Mouse (Mus musculus) midbrain, embryonic 10.5 days (tissue): ENCODE results near the gene Grap. TPM values are rescaled to one million over a fixed set of nuclear protein-coding genes. Genes with fewer than 3 reads are reported as not detected.

ENCODE experiments used
- DNase-seq: peaks from one replicate; pipeline ENCODE4 v3.0.0-alpha.2; 2017; ENCODE audit warnings: low spot score
- H3K27ac ChIP-seq: fragments of 300-500 bp; sonication (generic); replicated peaks from 2 replicates; pipeline ENCODE4 v1.5.1; 2016; ENCODE audit warnings: mild to moderate bottlenecking
- H3K27me3 ChIP-seq: fragments of 300-500 bp; sonication (generic); 2 replicates; pipeline ENCODE4 v1.6.1; 2016; ENCODE audit warnings: low read depth, mild to moderate bottlenecking; ENCODE audit not compliant: poor library complexity, severe bottlenecking
- H3K36me3 ChIP-seq: fragments of 300-500 bp; sonication (generic); 2 replicates; pipeline ENCODE4 v1.6.1; 2016; ENCODE audit warnings: mild to moderate bottlenecking, moderate library complexity
- H3K4me1 ChIP-seq: fragments of 300-500 bp; sonication (generic); 2 replicates; pipeline ENCODE4 v1.6.1; 2016
- H3K4me3 ChIP-seq: fragments of 300-500 bp; sonication (generic); 2 replicates; pipeline ENCODE4 v1.5.1; 2016; ENCODE audit warnings: mild to moderate bottlenecking, moderate library complexity
- H3K9me3 ChIP-seq: fragments of 300-500 bp; sonication (generic); replicated peaks from 2 replicates; pipeline ENCODE4 v1.6.1; 2016; ENCODE audit warnings: mild to moderate bottlenecking
- WGBS: fragments of 180-500 bp; shearing (Covaris S2); methylation state at CpG from one replicate; pipeline ENCODE4 v1.1.7; 2016; 5-methylcytosine and 5-hydroxymethylcytosine counted together
- polyA plus RNA-seq: library from polyadenylated mRNA; unstranded; fragments of >200 nt; fragmentation: Nextera tagmentation; extraction: Ambion mirVana; gene quantifications from 2 replicates; pipeline ENCODE4 v1.2.1, GENCODE M21; 2016

The Grap gene
- polyA plus RNA-seq, 1 experiment from 2014 or later, result 8.2 TPM

DNA sequence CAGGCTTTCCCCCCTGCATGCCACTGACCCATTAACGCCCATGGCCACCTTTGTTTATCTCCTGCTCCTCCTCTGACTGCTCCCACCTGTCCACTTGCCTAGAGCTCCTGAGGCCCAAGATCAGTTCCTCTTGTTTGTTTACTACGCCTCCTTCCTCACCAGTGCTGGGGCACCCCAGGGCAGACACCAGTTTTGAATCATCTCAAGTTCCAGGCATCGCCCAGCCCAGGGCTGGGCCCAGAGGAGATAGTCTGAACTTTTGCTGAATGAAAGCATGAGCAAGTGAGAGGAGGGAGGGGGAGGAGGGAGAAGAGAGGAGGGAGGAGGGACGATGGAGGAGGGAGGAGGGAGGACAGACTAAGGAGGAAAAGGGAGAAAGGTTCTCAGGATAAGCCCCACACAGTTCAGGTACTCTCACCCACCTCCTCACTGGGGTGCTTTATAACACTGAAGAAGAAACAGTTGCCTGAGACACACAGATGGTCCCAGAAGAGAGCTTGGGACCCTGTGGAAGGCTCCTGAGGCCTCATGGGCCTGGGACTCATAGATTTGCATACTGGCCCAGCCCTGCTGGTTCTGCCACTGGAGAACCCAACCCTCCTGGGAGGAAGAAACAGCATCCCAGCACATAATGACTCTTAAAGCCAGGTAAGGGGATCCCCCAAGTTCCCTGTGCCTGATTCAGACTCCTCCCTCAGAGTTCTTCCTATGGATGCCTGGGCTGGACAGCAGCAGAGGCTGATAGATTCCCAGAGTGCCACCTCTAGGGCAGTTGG is 26.2 kb downstream of the Grap start:
- H3K4me1 ChIP-seq, result peaks cover 28% of the 10 kb centered on the region
- 66% methylated on average over 4 of the region's 4 CpGs for WGBS

DNA sequence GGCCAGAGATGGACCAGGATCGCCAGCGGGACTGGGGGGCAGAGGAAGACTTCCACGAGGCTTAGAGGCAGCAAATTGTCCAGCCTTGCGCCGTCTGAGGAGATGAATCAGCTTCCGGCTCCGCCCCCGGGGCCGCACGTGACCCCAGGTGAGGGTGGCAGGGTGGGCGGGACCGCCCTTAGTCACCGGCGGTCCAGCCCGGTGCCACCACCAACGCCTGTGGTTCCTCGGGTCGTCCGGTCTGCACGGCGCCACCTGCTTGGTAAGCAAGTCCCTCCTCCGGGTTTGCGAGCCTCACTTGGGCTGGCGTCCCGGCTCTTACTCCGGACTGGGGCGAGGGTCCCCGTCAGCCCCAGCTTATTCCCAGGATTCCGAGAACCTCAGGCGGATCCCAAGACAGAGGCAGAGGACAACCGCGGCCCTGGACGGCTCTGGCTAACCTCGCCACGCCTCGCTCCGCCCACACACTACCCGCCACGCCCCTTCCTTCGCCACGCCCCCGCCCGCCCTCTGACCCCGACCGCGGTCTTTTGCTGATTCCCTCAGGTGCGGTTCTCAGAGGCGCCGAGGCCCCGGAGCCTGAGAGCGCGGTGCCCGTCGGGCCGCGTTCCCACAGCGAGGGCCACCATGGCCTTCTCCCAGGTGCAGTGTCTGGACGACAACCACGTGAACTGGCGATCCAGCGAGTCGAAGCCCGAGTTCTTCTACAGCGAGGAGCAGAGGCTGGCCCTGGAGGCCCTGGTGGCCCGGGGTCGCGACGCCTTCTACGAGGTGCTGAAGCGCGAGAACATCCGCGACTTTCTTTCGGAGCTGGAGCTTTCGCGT is 31.1 kb downstream of the Grap start, which contains the start of gene Fam83g:
Fam83g (plus strand) TSS at position 185 of the 825 bp plus-strand sequence.
- Histone ChIP-seq H3K27me3 (peaks cover 49% of the 10 kb centered on the region), H3K27ac (peak within 1 kb of the TSS; percentile 38; the same call in 1 of the 2 replicates)
- WGBS, result 2% methylated on average over 76 of the region's 76 CpGs

More for the DNA sequence above, 26.2 kb downstream of the Grap start:
- H3K27me3 ChIP-seq, result peaks cover 31% of the 10 kb centered on the region
- no peak for DNase-seq
- no peaks in the 10 kb centered on the region for H3K9me3 ChIP-seq
- H3K36me3 ChIP-seq, result no peaks in the 10 kb centered on the region
- H3K27ac ChIP-seq, result no peak overlapping the region
- H3K4me3 ChIP-seq, result no peak overlapping the region

DNA sequence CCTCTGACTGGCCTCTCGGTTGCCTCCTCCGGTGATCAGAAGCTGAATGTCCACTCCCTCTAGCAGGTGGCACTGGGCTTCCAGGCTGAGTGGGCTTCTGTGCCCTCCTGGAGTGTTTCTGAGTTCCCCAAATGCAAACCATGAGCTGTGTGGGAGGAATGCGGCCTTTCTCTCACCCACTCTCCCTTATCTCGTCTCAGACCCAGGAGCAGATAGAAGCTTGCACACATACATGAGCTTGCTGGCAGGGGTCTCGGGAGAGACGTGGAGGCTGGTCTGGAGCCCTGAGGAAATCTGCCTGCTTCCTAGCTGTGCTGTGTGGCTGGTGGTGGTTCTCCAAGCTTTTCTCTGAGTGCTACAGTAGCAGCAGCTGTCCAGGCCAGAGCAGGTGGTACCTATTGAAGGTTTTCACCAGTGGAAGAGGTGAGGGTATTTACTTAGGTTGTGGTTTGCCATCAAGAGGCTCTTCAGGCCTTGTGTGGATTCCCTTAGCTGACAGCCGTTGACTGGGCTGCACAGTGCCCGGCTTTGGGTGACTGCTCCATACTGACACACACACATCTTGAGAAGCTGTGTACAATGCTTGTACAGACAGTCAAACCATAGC is 32.2 kb downstream of the Grap start:
- Histone ChIP-seq H3K36me3 (no peaks in the 10 kb centered on the region), H3K27ac (no peak overlapping the region), H3K4me3 (peak overlapping the region; percentile 53), H3K27me3 (peaks cover 49% of the 10 kb centered on the region), H3K9me3 (no peaks in the 10 kb centered on the region), H3K4me1 (peaks cover 33% of the 10 kb centered on the region)
- 73% methylated on average over 8 of the region's 8 CpGs for WGBS
- DNase-seq, result no peak

More for the DNA sequence above, 31.1 kb downstream of the Grap start, which contains the start of gene Fam83g:
- Histone ChIP-seq H3K36me3 (no peaks in the 10 kb centered on the region), H3K9me3 (no peaks in the 10 kb centered on the region), H3K4me1 (peaks cover 33% of the 10 kb centered on the region), H3K4me3 (peak within 1 kb of the TSS; percentile 53)
- DNase-seq, result peak; percentile 73

DNA sequence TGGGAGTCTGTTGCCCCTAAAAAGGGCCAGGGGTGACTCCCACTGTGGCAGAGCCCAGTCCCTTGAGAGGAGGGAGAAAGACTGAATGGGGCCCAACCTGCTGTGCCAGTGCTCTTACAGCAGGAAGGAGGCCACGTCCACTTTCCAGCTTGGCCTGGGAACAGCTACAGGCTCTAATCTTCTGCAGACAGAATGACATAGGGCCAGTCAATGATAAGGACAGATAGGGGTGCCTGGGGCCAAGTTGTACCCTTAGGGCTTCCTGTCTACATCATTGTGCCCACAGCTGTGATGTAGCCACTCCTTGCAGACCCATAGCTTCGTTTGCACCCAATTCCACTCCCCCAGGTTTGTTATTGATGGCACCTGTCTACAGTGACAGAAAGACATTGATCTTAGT is 33.1 kb downstream of the Grap start:
- H3K27me3 ChIP-seq, result peaks cover 49% of the 10 kb centered on the region
- H3K27ac ChIP-seq, result no peak overlapping the region

DNA sequence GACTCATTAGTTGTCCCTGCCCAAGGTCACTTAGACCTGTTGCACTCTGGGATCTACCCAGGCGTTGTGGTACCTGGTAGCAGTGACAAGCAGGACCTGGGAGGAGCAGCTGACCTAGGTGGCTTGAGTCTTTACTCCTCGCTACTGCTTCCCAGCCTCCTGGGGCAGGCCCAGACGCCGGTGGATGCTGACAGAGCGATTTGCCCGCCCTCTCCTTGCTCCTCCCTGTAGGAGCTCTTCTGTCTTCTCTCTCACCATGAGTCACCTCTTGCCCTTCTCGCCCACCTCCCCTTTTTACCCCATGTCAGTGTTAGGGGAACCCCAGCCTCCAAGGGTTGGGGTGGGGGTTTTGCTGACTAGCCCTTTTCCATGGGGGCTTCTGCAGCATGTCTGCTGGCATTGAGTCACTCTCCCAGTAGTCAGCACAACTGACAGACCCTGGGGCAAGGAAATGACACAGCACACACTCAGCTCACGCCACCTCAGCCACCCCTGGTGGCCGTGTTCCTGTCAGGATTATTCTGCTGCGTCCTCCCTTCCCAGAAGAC is 33.9 kb downstream of the Grap start:
- H3K4me1 ChIP-seq, result peaks cover 33% of the 10 kb centered on the region
- no peak for DNase-seq
- H3K27me3 ChIP-seq, result peaks cover 49% of the 10 kb centered on the region
- no peaks in the 10 kb centered on the region for H3K9me3 ChIP-seq
- 43% methylated on average over 10 of the region's 10 CpGs for WGBS
- no peak overlapping the region for H3K27ac ChIP-seq
- H3K4me3 ChIP-seq, result no peak overlapping the region
- H3K36me3 ChIP-seq, result no peaks in the 10 kb centered on the region

More for the DNA sequence above, 33.1 kb downstream of the Grap start:
- 69% methylated on average over 2 of the region's 2 CpGs for WGBS
- Histone ChIP-seq H3K36me3 (no peaks in the 10 kb centered on the region), H3K4me3 (no peak overlapping the region), H3K9me3 (no peaks in the 10 kb centered on the region), H3K4me1 (peaks cover 33% of the 10 kb centered on the region)
- no peak for DNase-seq

DNA sequence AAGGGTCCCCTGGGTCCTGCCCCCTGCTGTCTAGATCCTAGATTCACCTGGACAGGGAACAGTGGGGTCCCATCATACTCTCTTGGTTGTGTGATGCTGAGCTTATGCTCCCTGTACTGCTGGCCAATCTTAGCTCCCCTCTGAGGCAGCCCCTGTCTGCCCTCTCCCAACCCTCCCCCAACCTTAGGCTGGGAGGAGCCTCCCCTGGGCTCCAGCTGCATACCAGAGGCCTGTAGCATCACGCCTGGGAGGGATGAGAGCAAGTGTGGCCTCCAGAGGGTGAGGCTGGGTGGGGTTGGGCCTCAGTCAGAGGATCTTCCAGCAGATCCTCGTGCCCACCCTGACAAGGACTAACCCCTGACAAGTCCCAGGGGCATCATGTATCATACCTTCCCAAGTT is 34.5 kb downstream of the Grap start:
- Histone ChIP-seq H3K9me3 (no peaks in the 10 kb centered on the region), H3K27ac (no peak overlapping the region), H3K27me3 (peaks cover 46% of the 10 kb centered on the region), H3K4me3 (no peak overlapping the region), H3K36me3 (no peaks in the 10 kb centered on the region), H3K4me1 (peaks cover 28% of the 10 kb centered on the region)
- 50% methylated on average over 2 of the region's 2 CpGs for WGBS
- no peak for DNase-seq

DNA sequence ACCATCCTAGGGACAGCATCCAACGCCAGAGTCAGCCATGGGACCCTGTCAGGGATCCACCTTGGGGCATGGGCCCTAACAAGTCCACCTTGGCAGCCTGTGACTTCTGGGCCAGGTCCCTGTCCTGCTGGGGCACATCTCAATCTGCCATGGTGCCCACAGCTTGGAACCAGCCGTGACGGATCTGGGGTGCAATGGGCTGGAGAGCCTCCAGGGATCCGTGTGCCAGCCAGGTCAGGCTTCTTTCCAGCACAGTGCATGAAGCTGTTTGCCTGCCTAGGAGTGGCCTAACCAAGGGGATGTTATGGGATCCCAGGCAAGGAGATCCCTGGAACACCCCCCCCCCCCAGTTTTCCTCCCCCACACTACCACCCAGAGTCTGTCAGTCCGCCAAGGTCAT is 39.9 kb downstream of the Grap start:
- Histone ChIP-seq H3K36me3 (no peaks in the 10 kb centered on the region), H3K4me1 (no peaks in the 10 kb centered on the region), H3K4me3 (no peak overlapping the region), H3K9me3 (no peaks in the 10 kb centered on the region), H3K27ac (no peak overlapping the region), H3K27me3 (no peaks in the 10 kb centered on the region)
- 94% methylated on average over 5 of the region's 5 CpGs for WGBS
- DNase-seq, result no peak

DNA sequence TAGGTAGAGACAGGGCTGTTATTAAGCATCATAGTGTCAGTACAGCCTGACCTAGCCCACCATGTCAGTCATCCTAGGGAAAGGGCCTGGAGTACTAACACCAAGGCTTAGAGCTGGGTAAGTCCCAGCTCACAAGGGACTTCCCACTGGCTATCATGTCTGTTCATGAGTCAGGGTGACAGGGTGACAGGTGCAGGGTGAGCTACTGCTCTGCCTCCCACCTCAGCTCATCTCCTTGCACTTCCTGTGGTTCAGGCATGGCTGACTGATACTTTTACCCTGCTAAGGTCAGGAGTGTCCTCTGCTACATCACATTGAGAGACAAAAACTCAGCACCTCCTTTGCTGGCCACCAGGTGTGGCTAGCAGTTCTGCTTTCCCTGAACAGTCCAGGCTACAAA is 45.8 kb downstream of the Grap start:
- H3K4me3 ChIP-seq, result no peak overlapping the region
- H3K27me3 ChIP-seq, result no peaks in the 10 kb centered on the region
- H3K9me3 ChIP-seq, result no peaks in the 10 kb centered on the region
- H3K27ac ChIP-seq, result no peak overlapping the region
- no peak for DNase-seq
- H3K4me1 ChIP-seq, result peaks cover 31% of the 10 kb centered on the region
- no peaks in the 10 kb centered on the region for H3K36me3 ChIP-seq

DNA sequence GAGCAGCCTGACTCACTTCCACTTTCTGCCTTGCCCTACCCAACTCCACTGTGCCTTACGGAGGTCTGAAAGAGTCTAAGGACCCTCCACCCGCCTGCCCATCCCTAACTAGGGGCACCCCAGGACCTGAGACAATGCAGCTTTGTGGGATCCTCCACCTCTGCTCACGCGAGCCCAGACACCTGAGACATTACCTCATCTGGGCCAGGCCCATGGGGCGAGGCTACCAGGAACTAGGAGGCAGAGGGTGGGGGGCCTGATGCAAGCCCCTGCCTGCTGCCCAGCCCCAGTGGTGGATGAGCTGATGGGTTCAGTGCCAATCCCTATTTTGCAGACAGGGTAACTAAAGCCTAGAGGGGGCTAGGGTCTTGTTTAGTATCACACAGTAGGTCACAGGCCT is 46.4 kb downstream of the Grap start:
- no peak overlapping the region for H3K4me3 ChIP-seq
- WGBS, result 88% methylated on average over 5 of the region's 5 CpGs
- peaks cover 31% of the 10 kb centered on the region for H3K4me1 ChIP-seq
- DNase-seq, result no peak
- no peaks in the 10 kb centered on the region for H3K27me3 ChIP-seq
- H3K9me3 ChIP-seq, result no peaks in the 10 kb centered on the region
- H3K27ac ChIP-seq, result peak overlapping the region; percentile 53
- no peaks in the 10 kb centered on the region for H3K36me3 ChIP-seq

DNA sequence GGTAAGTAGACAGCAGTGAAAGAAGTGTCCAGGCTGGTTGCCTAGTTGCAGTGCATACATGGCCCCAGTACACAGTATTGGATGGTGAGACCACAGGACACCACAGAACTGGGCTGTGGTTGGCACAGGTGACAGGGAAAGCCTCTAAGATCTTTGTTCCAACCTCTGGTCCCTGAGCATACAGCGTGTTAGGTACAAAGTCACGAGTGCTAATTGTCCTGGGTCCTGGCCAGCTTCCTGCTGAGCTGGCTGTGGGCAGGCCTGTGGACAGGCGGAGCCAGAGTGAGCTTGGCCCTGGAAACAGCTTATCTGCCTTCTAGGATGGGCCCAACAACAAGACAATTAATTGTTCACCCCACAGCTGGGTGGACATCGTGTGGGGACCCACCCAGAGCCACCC is 46.9 kb downstream of the Grap start:
- peak overlapping the region; percentile 53; the same call in 1 of the 2 replicates for H3K27ac ChIP-seq
- 66% methylated on average over 4 of the region's 4 CpGs for WGBS
- no peak overlapping the region for H3K4me3 ChIP-seq

DNA sequence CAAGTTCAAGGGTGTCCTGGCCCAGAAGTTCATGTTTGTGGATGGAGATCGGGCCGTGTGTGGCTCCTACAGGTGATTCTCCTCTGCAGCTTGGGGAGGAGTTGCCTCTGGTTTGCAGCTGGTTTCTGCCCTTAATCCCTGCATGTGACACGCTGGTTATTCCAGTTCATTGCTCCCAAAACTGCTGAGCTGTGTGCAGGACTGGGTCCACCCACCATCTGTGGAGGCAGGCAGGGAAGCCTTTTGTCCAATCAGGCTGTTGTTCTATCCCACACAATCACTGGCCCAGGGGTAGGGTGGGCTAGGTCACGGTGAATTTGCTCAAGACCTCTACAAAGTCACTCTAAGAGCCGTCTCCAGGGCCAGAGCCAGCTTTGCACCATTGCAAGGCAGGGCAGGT is 48.6 kb downstream of the Grap start:
- H3K9me3 ChIP-seq, result no peaks in the 10 kb centered on the region
- H3K36me3 ChIP-seq, result no peaks in the 10 kb centered on the region
- no peaks in the 10 kb centered on the region for H3K27me3 ChIP-seq
- H3K27ac ChIP-seq, result peak overlapping the region; percentile 53
- WGBS, result 54% methylated on average over 5 of the region's 5 CpGs
- H3K4me1 ChIP-seq, result peaks cover 37% of the 10 kb centered on the region
- no peak overlapping the region for H3K4me3 ChIP-seq
- DNase-seq, result peak; percentile 24

More for the DNA sequence above, 46.9 kb downstream of the Grap start:
- no peaks in the 10 kb centered on the region for H3K9me3 ChIP-seq
- H3K4me1 ChIP-seq, result peaks cover 31% of the 10 kb centered on the region
- DNase-seq, result no peak
- no peaks in the 10 kb centered on the region for H3K27me3 ChIP-seq
- no peaks in the 10 kb centered on the region for H3K36me3 ChIP-seq

DNA sequence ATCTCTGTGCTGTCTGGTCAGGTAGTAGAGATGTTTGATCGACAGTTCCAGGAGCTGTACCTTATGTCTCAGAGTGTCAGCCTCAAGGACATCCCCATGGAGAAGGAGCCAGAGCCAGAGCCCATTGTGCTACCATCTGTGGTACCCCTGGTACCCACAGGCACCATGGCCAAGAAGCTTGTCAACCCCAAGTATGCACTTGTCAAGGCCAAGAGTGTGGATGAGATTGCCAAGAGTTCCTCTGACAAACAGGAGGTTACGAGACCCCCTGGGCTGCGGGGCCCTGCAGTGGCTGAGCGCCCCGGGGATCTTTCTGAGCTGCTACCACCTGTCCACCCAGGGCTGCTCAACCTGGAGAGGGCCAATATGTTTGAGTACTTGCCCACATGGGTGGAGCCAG is 49.4 kb downstream of the Grap start:
- Histone ChIP-seq H3K36me3 (no peaks in the 10 kb centered on the region), H3K9me3 (no peaks in the 10 kb centered on the region), H3K27me3 (no peaks in the 10 kb centered on the region), H3K4me1 (peaks cover 37% of the 10 kb centered on the region), H3K4me3 (no peak overlapping the region), H3K27ac (0 out of 2 replicates have a peak overlapping the region, but pooled peaks have one; percentile 53)
- DNase-seq, result no peak
- whole genome bisulfite sequencing, result 90% methylated on average over 5 of the region's 5 CpGs
